Mouse (Mus musculus) liver, embryonic 14.5 days (tissue): ENCODE measurements at regions not wholly inside any gene's neighbourhood (a gene's known extent, or its start where the extent isn't known, plus 50 kb on each side); places are given as distances from the start of the nearest gene placed in this dataset.

Source experiments
- ATAC-seq: fragments of 200-750 bp; cut with Nextera tagmentation; 2 replicates; pipeline ENCODE4 v1.8.0; 2017; ENCODE audit warnings: moderate number of reproducible peaks, mild to moderate bottlenecking, moderate library complexity; ENCODE audit not compliant: insufficient read depth
- DNase-seq, 3 experiments: peaks; one replicate each; pipeline ENCODE4 v3.0.0-alpha.2; 2012 to 2013; ENCODE audit warnings: low read depth in 3 of 3, low spot score in 3 of 3
- H3K27ac ChIP-seq: fragments of 300-500 bp; sonication (generic); 2 replicates; pipeline ENCODE4 v1.5.1; 2014; ENCODE audit warnings: moderate library complexity, mild to moderate bottlenecking, control low read depth, inconsistent platforms
- H3K27me3 ChIP-seq: fragments of 300-500 bp; sonication (generic); 2 replicates; pipeline ENCODE4 v1.6.1; 2014; ENCODE audit warnings: mild to moderate bottlenecking, low read length, moderate library complexity; ENCODE audit not compliant: control insufficient read depth, insufficient read depth
- H3K36me3 ChIP-seq: fragments of 300-500 bp; sonication (generic); replicated peaks from 2 replicates; pipeline ENCODE4 v1.6.1; 2014; ENCODE audit warnings: low read depth; ENCODE audit not compliant: control insufficient read depth, insufficient read depth
- H3K4me1 ChIP-seq, 2 experiments: fragments of 200-500 bp in 1 of 2; fragments of 300-500 bp in 1 of 2; sonication (generic) in 1 of 2; replicated peaks; 2 replicates each; pipeline ENCODE4 v1.6.1; 2012 to 2014; ENCODE audit warnings: antibody characterized with exemption in 1 of 2, inconsistent platforms in 1 of 2, low read length in 1 of 2; ENCODE audit not compliant: control insufficient read depth in 2 of 2, insufficient read depth in 2 of 2
- H3K4me2 ChIP-seq: fragments of 300-500 bp; sonication (generic); 2 replicates; pipeline ENCODE4 v1.6.1; 2014; ENCODE audit warnings: low read depth, mild to moderate bottlenecking, control low read depth, moderate library complexity
- H3K4me3 ChIP-seq, 2 experiments: fragments of 200-500 bp in 1 of 2; fragments of 300-500 bp in 1 of 2; sonication (generic) in 1 of 2; 2 replicates each; pipeline ENCODE4 v1.5.1; 2012 to 2014; ENCODE audit warnings: low read depth in 2 of 2, low read length in 2 of 2, mild to moderate bottlenecking in 2 of 2, control low read depth in 1 of 2, inconsistent platforms in 1 of 2, moderate library complexity in 1 of 2; ENCODE audit not compliant: insufficient read depth in 1 of 2
- H3K9ac ChIP-seq: fragments of 300-500 bp; sonication (generic); replicated peaks from 2 replicates; pipeline ENCODE4 v1.6.1; 2014; ENCODE audit warnings: mild to moderate bottlenecking, control low read depth, moderate library complexity
- H3K9me3 ChIP-seq: fragments of 300-500 bp; sonication (generic); 2 replicates; pipeline ENCODE4 v1.6.1; 2016; ENCODE audit warnings: low read length, mixed read lengths; ENCODE audit not compliant: control insufficient read depth
- CTCF ChIP-seq: IDR thresholded peaks from 2 replicates; pipeline ENCODE4 v1.5.1; 2016; ENCODE audit warnings: antibody characterized with exemption, low read depth, control low read depth
- EP300 ChIP-seq: IDR thresholded peaks from 2 replicates; pipeline ENCODE4 v1.6.1; 2016; ENCODE audit warnings: antibody characterized with exemption, low read depth
- WGBS: fragments of 180-500 bp; shearing (Covaris S2); extraction: QIAGEN DNeasy Blood & Tissue Kit; methylation state at CpG from one replicate; pipeline ENCODE4 v1.1.7; 2014; ENCODE audit not compliant: insufficient replicate concordance; 5-methylcytosine and 5-hydroxymethylcytosine counted together

- Histone ChIP-seq H3K9ac (no peak overlapping the region), H3K9me3 (no peaks in the 10 kb centered on the region)
- no peak for DNase-seq
Measured at GRCm38 (mm10) chr15:93095224-93095623, 179.8 kb downstream of the Gxylt1 start.

GRCm38 (mm10) chr15:93094202-93095135 is 180.5 kb downstream of the Gxylt1 start:
- peak in 1 of 3 experiments; percentile 17 for DNase-seq
- Histone ChIP-seq H3K4me1 (peaks cover 0 to 15% of the 10 kb centered on the region in 2 experiments; a peak in 2 of 4 replicates), H3K4me3 (no peak overlapping the region), H3K27me3 (no peaks in the 10 kb centered on the region), H3K36me3 (no peaks in the 10 kb centered on the region), H3K9me3 (no peaks in the 10 kb centered on the region), H3K4me2 (0 out of 2 replicates have a peak overlapping the region, but pooled peaks have one; percentile 12), H3K9ac (no peak overlapping the region), H3K27ac (no peak overlapping the region)
- no peak for TF ChIP-seq EP300
- no peak for TF ChIP-seq CTCF
- 25% methylated on average over 23 of the region's 23 CpGs for WGBS
- ATAC-seq = peak; percentile 73

More at GRCm38 (mm10) chr15:93095224-93095623, 179.8 kb downstream of the Gxylt1 start:
- Histone ChIP-seq H3K4me2 (no peak overlapping the region), H3K4me3 (no peak overlapping the region), H3K27me3 (no peaks in the 10 kb centered on the region), H3K27ac (no peak overlapping the region), H3K36me3 (no peaks in the 10 kb centered on the region), H3K4me1 (peaks cover 0 to 15% of the 10 kb centered on the region in 2 experiments; a peak in 2 of 4 replicates)
- TF ChIP-seq CTCF (no peak), EP300 (no peak)
- no peak for ATAC-seq
- 68% methylated on average over 6 of the region's 6 CpGs for WGBS

GRCm38 (mm10) chr15:93091396-93091795 is 183.6 kb downstream of the Gxylt1 start:
- H3K27me3 ChIP-seq = no peaks in the 10 kb centered on the region
- DNase-seq (no peak), ATAC-seq (no peak)
- H3K4me2 ChIP-seq = no peak overlapping the region
- no peak for TF ChIP-seq EP300
- no peak for TF ChIP-seq CTCF
- H3K9ac ChIP-seq = no peak overlapping the region
- 22% methylated on average over 2 of the region's 2 CpGs for WGBS
- no peaks in the 10 kb centered on the region for H3K36me3 ChIP-seq
- peaks cover 0 to 15% of the 10 kb centered on the region in 2 experiments; a peak in 2 of 4 replicates for H3K4me1 ChIP-seq
- H3K27ac ChIP-seq = no peak overlapping the region
- H3K9me3 ChIP-seq = no peaks in the 10 kb centered on the region
- no peak overlapping the region for H3K4me3 ChIP-seq

DNA sequence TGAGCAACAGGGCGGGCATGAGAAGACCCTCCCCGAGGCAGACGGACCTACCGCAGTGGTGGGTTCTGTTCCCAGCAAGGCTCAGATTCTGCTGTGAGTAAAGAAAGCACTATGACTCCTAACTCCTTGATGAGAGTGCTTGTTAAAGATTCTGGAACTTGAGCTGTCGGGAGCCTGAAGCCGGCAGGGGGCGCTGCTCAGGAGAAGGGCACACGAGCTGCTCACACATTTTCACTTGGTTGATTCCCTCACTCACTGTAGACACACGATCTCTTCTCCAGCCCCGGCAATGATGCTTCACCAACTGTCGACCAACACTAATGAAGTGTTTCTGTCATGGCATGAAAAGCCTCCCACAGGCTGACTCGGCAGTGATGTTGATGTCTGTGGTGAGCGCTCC is 185.6 kb downstream of the Gxylt1 start:
- no peak overlapping the region for H3K4me2 ChIP-seq
- ATAC-seq = no peak
- H3K9me3 ChIP-seq = no peaks in the 10 kb centered on the region
- 22% methylated on average over 13 of the region's 13 CpGs for WGBS
- no peak for TF ChIP-seq EP300
- TF ChIP-seq CTCF = peak; percentile 80
- H3K9ac ChIP-seq = no peak overlapping the region
- H3K27ac ChIP-seq = no peak overlapping the region
- peaks cover 0 to 5% of the 10 kb centered on the region in 2 experiments; a peak in 1 of 4 replicates for H3K4me1 ChIP-seq
- H3K27me3 ChIP-seq = no peaks in the 10 kb centered on the region
- no peak overlapping the region for H3K4me3 ChIP-seq
- H3K36me3 ChIP-seq = no peaks in the 10 kb centered on the region
- no peak for DNase-seq

DNA sequence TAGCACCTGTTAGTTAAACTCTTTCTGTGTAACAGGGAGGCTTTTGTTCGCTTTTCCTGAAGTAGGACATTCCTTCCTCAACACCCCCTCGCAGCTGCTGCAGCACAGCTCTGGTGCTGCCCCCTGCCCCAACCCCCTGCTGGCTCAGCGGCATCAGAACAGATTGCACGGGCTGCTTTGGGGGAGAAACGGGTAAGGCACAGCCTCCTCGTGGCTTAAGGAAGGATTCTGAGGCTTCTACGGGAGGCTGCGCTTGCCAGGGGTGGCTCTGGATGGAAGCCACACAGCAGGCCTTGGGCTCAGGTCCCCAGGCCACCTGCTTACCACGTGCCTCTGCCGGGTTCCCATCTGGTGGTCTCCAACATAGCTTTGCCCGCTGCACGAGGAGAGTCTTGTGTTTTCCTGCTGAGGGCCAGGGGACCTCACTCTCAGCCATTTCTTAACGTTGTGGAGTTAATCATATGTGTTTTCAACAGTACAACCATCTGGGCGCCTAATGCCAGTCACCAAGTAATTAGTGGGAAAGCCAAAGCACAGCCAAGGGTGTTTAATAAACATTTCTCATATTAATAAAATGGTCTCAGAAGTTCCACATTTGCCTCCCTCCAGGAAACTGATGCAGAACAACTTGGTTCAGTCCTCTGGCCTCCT is 189.9 kb downstream of the Gxylt1 start:
- WGBS = 51% methylated on average over 14 of the region's 14 CpGs
- no peaks in the 10 kb centered on the region for H3K4me1 ChIP-seq
- no peak for TF ChIP-seq CTCF
- TF ChIP-seq EP300 = no peak
- H3K27ac ChIP-seq = no peak overlapping the region
- no peaks in the 10 kb centered on the region for H3K36me3 ChIP-seq
- DNase-seq (no peak), ATAC-seq (no peak)
- H3K4me2 ChIP-seq = no peak overlapping the region
- no peak overlapping the region for H3K4me3 ChIP-seq
- H3K27me3 ChIP-seq = no peaks in the 10 kb centered on the region
- no peak overlapping the region for H3K9ac ChIP-seq
- H3K9me3 ChIP-seq = no peaks in the 10 kb centered on the region
